Mouse (Mus musculus): Measurements from ENCODE around the gene Rassf4. TPM values are rescaled to one million over a fixed set of nuclear protein-coding genes. Genes with fewer than 3 reads are reported as not detected.

The Rassf4 gene
- polyA plus RNA-seq, 1 experiment from 2014 or later, result 30.8 TPM

GRCm38 (mm10) chr6:116712062-116712461, 38.3 kb upstream of the Rassf4 start:
- H3K9ac ChIP-seq (ENCODE audit: low read depth, low read length), result no peak overlapping the region
- H3K9me3 ChIP-seq (ENCODE audit: control insufficient read depth, low read length), result no peaks in the 10 kb centered on the region
- ATAC-seq, result no peak
- no peak overlapping the region for H3K27ac ChIP-seq (ENCODE audit: low read depth, low read length)
- H3K27me3 ChIP-seq (replicated peaks; ENCODE audit: control insufficient read depth, insufficient read depth, low read length), result no peaks in the 10 kb centered on the region
- H3K36me3 ChIP-seq (ENCODE audit: control insufficient read depth, insufficient read depth, low read length), result no peaks in the 10 kb centered on the region
- WGBS, result 38% methylated on average over 5 of the region's 5 CpGs
- H3K4me2 ChIP-seq (ENCODE audit: low read length), result no peak overlapping the region
- no peak overlapping the region for H3K4me3 ChIP-seq (ENCODE audit: low read length)
- no peaks in the 10 kb centered on the region for H3K4me1 ChIP-seq (ENCODE audit: control insufficient read depth, insufficient read depth, low read depth, low read length)

- no peaks in the 10 kb centered on the region for H3K27me3 ChIP-seq (replicated peaks; ENCODE audit: control insufficient read depth, insufficient read depth, low read length)
- no peak for ATAC-seq
Measured at GRCm38 (mm10) chr6:116704320-116704719, 30.6 kb upstream of the Rassf4 start.

GRCm38 (mm10) chr6:116700821-116701220, 27.1 kb upstream of the Rassf4 start:
- H3K4me3 ChIP-seq (ENCODE audit: low read length), result no peak overlapping the region
- H3K4me1 ChIP-seq (ENCODE audit: control insufficient read depth, insufficient read depth, low read depth, low read length), result no peaks in the 10 kb centered on the region
- ATAC-seq, result no peak
- H3K9ac ChIP-seq (ENCODE audit: low read depth, low read length), result no peak overlapping the region
- H3K9me3 ChIP-seq (ENCODE audit: control insufficient read depth, low read length), result no peaks in the 10 kb centered on the region
- no peak overlapping the region for H3K27ac ChIP-seq (ENCODE audit: low read depth, low read length)
- no peak overlapping the region for H3K4me2 ChIP-seq (ENCODE audit: low read length)
- H3K36me3 ChIP-seq (ENCODE audit: control insufficient read depth, insufficient read depth, low read length), result no peaks in the 10 kb centered on the region
- H3K27me3 ChIP-seq (replicated peaks; ENCODE audit: control insufficient read depth, insufficient read depth, low read length), result no peaks in the 10 kb centered on the region

More at GRCm38 (mm10) chr6:116704320-116704719, 30.6 kb upstream of the Rassf4 start:
- Histone ChIP-seq H3K4me2 (ENCODE audit: low read length) (no peak overlapping the region), H3K9me3 (ENCODE audit: control insufficient read depth, low read length) (no peaks in the 10 kb centered on the region), H3K9ac (ENCODE audit: low read depth, low read length) (no peak overlapping the region), H3K27ac (ENCODE audit: low read depth, low read length) (no peak overlapping the region), H3K4me1 (ENCODE audit: control insufficient read depth, insufficient read depth, low read depth, low read length) (no peaks in the 10 kb centered on the region), H3K4me3 (ENCODE audit: low read length) (no peak overlapping the region), H3K36me3 (ENCODE audit: control insufficient read depth, insufficient read depth, low read length) (no peaks in the 10 kb centered on the region)
- WGBS, result 40% methylated on average over 6 of the region's 6 CpGs

- Histone ChIP-seq H3K9ac (ENCODE audit: low read depth, low read length) (no peak overlapping the region), H3K27me3 (replicated peaks; ENCODE audit: control insufficient read depth, insufficient read depth, low read length) (no peaks in the 10 kb centered on the region), H3K4me3 (ENCODE audit: low read length) (no peak overlapping the region), H3K27ac (ENCODE audit: low read depth, low read length) (no peak overlapping the region), H3K9me3 (ENCODE audit: control insufficient read depth, low read length) (no peaks in the 10 kb centered on the region), H3K4me1 (ENCODE audit: control insufficient read depth, insufficient read depth, low read depth, low read length) (no peaks in the 10 kb centered on the region), H3K4me2 (ENCODE audit: low read length) (no peak overlapping the region), H3K36me3 (ENCODE audit: control insufficient read depth, insufficient read depth, low read length) (no peaks in the 10 kb centered on the region)
- 86% methylated on average over 4 of the region's 4 CpGs for WGBS
- ATAC-seq, result no peak
Measured at GRCm38 (mm10) chr6:116697896-116698425, 24.2 kb upstream of the Rassf4 start.

- Histone ChIP-seq H3K9me3 (ENCODE audit: control insufficient read depth, low read length) (no peaks in the 10 kb centered on the region), H3K36me3 (ENCODE audit: control insufficient read depth, insufficient read depth, low read length) (no peaks in the 10 kb centered on the region), H3K9ac (ENCODE audit: low read depth, low read length) (no peak overlapping the region), H3K27me3 (replicated peaks; ENCODE audit: control insufficient read depth, insufficient read depth, low read length) (no peaks in the 10 kb centered on the region), H3K4me3 (ENCODE audit: low read length) (no peak overlapping the region), H3K4me2 (ENCODE audit: low read length) (no peak overlapping the region), H3K4me1 (ENCODE audit: control insufficient read depth, insufficient read depth, low read depth, low read length) (no peaks in the 10 kb centered on the region), H3K27ac (ENCODE audit: low read depth, low read length) (no peak overlapping the region)
- ATAC-seq, result no peak
- WGBS, result 49% methylated on average over 2 of the region's 2 CpGs
Measured at GRCm38 (mm10) chr6:116697413-116697812, 23.7 kb upstream of the Rassf4 start.

- Histone ChIP-seq H3K4me1 (ENCODE audit: control insufficient read depth, insufficient read depth, low read depth, low read length) (no peaks in the 10 kb centered on the region), H3K27ac (ENCODE audit: low read depth, low read length) (no peak overlapping the region), H3K4me2 (ENCODE audit: low read length) (no peak overlapping the region), H3K4me3 (ENCODE audit: low read length) (no peak overlapping the region), H3K36me3 (ENCODE audit: control insufficient read depth, insufficient read depth, low read length) (no peaks in the 10 kb centered on the region), H3K9ac (ENCODE audit: low read depth, low read length) (no peak overlapping the region), H3K9me3 (ENCODE audit: control insufficient read depth, low read length) (no peaks in the 10 kb centered on the region), H3K27me3 (replicated peaks; ENCODE audit: control insufficient read depth, insufficient read depth, low read length) (no peaks in the 10 kb centered on the region)
- 75% methylated on average over 3 of the region's 3 CpGs for WGBS
- ATAC-seq, result no peak
Measured at GRCm38 (mm10) chr6:116694346-116694745, 20.6 kb upstream of the Rassf4 start.

- H3K27me3 ChIP-seq (replicated peaks; ENCODE audit: control insufficient read depth, insufficient read depth, low read length), result no peaks in the 10 kb centered on the region
- no peak overlapping the region for H3K4me3 ChIP-seq (ENCODE audit: low read length)
- H3K9ac ChIP-seq (ENCODE audit: low read depth, low read length), result no peak overlapping the region
- ATAC-seq, result no peak
- no peaks in the 10 kb centered on the region for H3K36me3 ChIP-seq (ENCODE audit: control insufficient read depth, insufficient read depth, low read length)
- no peak overlapping the region for H3K4me2 ChIP-seq (ENCODE audit: low read length)
- 80% methylated on average over 4 of the region's 4 CpGs for WGBS
- no peak overlapping the region for H3K27ac ChIP-seq (ENCODE audit: low read depth, low read length)
- H3K4me1 ChIP-seq (ENCODE audit: control insufficient read depth, insufficient read depth, low read depth, low read length), result no peaks in the 10 kb centered on the region
- H3K9me3 ChIP-seq (ENCODE audit: control insufficient read depth, low read length), result no peaks in the 10 kb centered on the region
Measured at GRCm38 (mm10) chr6:116693639-116694038, 19.9 kb upstream of the Rassf4 start.

GRCm38 (mm10) chr6:116682317-116682716, 8.6 kb upstream of the Rassf4 start:
- Histone ChIP-seq H3K9ac (ENCODE audit: low read depth, low read length) (no peak overlapping the region), H3K9me3 (ENCODE audit: control insufficient read depth, low read length) (no peaks in the 10 kb centered on the region), H3K4me3 (ENCODE audit: low read length) (no peak overlapping the region), H3K4me2 (ENCODE audit: low read length) (no peak overlapping the region), H3K4me1 (ENCODE audit: control insufficient read depth, insufficient read depth, low read depth, low read length) (no peaks in the 10 kb centered on the region), H3K27ac (ENCODE audit: low read depth, low read length) (no peak overlapping the region), H3K36me3 (ENCODE audit: control insufficient read depth, insufficient read depth, low read length) (no peaks in the 10 kb centered on the region), H3K27me3 (replicated peaks; ENCODE audit: control insufficient read depth, insufficient read depth, low read length) (no peaks in the 10 kb centered on the region)
- 61% methylated on average over 6 of the region's 6 CpGs for WGBS
- ATAC-seq, result no peak

GRCm38 (mm10) chr6:116679563-116680288, 6.0 kb upstream of the Rassf4 start:
- H3K4me1 ChIP-seq (ENCODE audit: control insufficient read depth, insufficient read depth, low read depth, low read length), result no peaks in the 10 kb centered on the region
- no peak overlapping the region for H3K27ac ChIP-seq (ENCODE audit: low read depth, low read length)
- no peak overlapping the region for H3K4me3 ChIP-seq (ENCODE audit: low read length)
- no peak overlapping the region for H3K4me2 ChIP-seq (ENCODE audit: low read length)
- no peaks in the 10 kb centered on the region for H3K36me3 ChIP-seq (ENCODE audit: control insufficient read depth, insufficient read depth, low read length)
- WGBS, result 85% methylated on average over 5 of the region's 5 CpGs
- H3K27me3 ChIP-seq (replicated peaks; ENCODE audit: control insufficient read depth, insufficient read depth, low read length), result no peaks in the 10 kb centered on the region
- H3K9me3 ChIP-seq (ENCODE audit: control insufficient read depth, low read length), result no peaks in the 10 kb centered on the region
- no peak for ATAC-seq
- no peak overlapping the region for H3K9ac ChIP-seq (ENCODE audit: low read depth, low read length)
